Mouse (Mus musculus): ENCODE measurements around the gene Rbm15. TPM values are rescaled to one million over a fixed set of nuclear protein-coding genes. Genes with fewer than 3 reads are reported as not detected.

The Rbm15 gene
- polyA plus RNA-seq, 1 experiment = 8.5 TPM

DNA sequence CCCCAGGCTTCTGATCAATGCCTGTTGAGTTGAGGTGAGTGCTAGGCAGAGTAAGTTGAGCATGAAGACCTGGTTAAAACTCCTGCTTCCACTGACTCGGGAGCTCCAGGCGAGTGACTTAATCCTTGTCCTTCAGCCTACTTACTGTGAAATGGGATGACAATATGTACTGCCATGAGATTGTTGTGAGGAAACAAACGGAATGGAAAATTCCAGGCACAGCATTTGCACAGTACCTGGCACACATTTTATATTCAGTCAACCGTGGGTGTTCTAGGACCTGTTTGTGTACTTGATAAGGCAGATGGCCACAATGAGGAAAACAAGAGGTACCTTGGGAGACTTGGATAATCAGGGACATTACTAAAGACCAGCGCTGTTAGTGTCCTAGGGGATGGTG, 29.9 kb upstream of the Rbm15 start:
- H3K27ac ChIP-seq (ENCODE audit: control insufficient read depth, insufficient read depth, low read depth, low read length) = no peak overlapping the region
- H3K27me3 ChIP-seq (ENCODE audit: control insufficient read depth, insufficient read depth, low read length) = no peaks in the 10 kb centered on the region
- no peak for TF ChIP-seq POLR2A (IDR thresholded peaks at IDR 0.05; ENCODE audit: control insufficient read depth, low read depth, low read length)
- no peak overlapping the region for H3K4me3 ChIP-seq (ENCODE audit: control insufficient read depth, low read depth, low read length)
- no peaks in the 10 kb centered on the region for H3K4me1 ChIP-seq (ENCODE audit: control insufficient read depth, insufficient read depth, low read length)
- H3K36me3 ChIP-seq (ENCODE audit: control insufficient read depth, insufficient read depth, low read length) = no peaks in the 10 kb centered on the region

DNA sequence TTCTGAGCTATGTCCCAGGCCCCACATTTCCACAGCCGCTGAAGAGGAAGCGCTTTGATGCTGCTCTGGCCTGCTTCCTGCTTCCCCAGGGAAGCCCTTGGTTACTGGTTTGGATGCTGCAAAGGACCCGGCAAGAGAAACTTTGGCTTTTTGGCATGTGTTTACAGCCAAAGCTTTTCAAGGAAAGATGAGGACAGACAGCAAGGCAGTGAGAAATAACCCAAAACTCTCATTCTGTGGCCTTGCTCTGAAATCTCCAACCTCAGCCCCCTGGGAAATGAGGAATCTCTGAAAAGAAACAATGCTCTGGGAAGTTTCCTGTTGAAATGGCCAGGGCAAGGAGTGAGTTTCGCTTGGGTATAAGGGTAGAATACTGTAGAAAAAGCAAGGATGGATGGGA, 26.9 kb upstream of the Rbm15 start:
- Histone ChIP-seq H3K4me1 (ENCODE audit: control insufficient read depth, insufficient read depth, low read length) (peaks cover 6% of the 10 kb centered on the region), H3K27ac (ENCODE audit: control insufficient read depth, insufficient read depth, low read depth, low read length) (no peak overlapping the region), H3K36me3 (ENCODE audit: control insufficient read depth, insufficient read depth, low read length) (no peaks in the 10 kb centered on the region), H3K27me3 (ENCODE audit: control insufficient read depth, insufficient read depth, low read length) (no peaks in the 10 kb centered on the region), H3K4me3 (ENCODE audit: control insufficient read depth, low read depth, low read length) (no peak overlapping the region)
- no peak for TF ChIP-seq POLR2A (IDR thresholded peaks at IDR 0.05; ENCODE audit: control insufficient read depth, low read depth, low read length)
- TF ChIP-seq CTCF (IDR thresholded peaks at IDR 0.05; ENCODE audit: control insufficient read depth, insufficient read depth, insufficient replicate concordance, low read depth, low read length) = no peak

DNA sequence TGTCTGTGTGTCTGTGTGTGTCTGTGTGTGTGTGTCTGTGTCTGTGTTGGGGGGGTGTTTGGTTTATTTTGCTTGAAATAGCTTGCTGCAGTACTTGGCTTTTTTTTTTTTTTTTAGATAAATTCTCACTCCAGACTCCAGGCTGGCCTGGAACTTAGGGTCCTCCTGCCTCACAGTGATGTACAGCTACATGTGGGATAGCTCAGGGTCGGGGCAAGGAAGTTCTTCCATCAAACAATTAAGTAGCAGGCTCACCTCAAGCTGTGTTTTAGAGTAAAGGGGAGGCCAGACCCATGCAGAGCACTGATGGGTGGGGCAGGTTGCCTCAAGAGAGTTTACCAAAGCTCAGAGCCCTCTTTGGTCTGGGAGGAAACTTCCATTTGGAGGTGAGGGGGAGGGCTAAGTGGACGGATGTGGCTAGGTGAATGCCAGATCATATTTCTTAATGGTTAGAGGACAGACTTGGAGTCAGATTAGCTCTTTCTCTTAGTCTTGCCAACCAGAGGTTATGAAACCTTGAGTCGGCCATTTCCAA, 24.3 kb upstream of the Rbm15 start:
- Histone ChIP-seq H3K4me1 (ENCODE audit: control insufficient read depth, insufficient read depth, low read length) (peaks cover 6% of the 10 kb centered on the region), H3K36me3 (ENCODE audit: control insufficient read depth, insufficient read depth, low read length) (no peaks in the 10 kb centered on the region), H3K27me3 (ENCODE audit: control insufficient read depth, insufficient read depth, low read length) (no peaks in the 10 kb centered on the region), H3K27ac (ENCODE audit: control insufficient read depth, insufficient read depth, low read depth, low read length) (no peak overlapping the region), H3K4me3 (ENCODE audit: control insufficient read depth, low read depth, low read length) (no peak overlapping the region)
- no peak for TF ChIP-seq POLR2A (IDR thresholded peaks at IDR 0.05; ENCODE audit: control insufficient read depth, low read depth, low read length)
- TF ChIP-seq CTCF (IDR thresholded peaks at IDR 0.05; ENCODE audit: control insufficient read depth, insufficient read depth, insufficient replicate concordance, low read depth, low read length) = no peak

DNA sequence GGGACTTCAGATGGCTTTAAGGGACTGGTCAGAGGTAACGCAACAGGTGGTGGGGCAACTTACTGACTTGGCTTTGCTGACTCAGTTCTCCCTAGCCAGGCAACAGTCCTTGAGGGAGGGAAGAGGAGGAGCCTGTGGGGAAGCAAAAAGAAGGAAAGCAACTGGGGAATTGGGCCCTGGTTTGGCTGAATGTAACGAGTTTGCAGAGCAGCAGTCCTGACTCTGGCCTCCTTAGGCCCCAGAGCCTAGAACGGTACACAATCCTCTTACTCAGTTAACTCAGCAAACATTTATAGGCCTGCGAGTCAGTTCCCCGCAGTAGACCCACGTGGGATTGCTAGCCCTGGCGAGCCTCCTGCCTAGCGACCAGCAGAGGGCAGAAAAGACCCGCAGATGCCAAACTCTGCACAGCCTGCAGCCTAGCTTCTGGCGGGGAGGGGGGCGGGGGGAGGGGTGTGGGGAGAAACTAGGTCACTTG, 23.5 kb upstream of the Rbm15 start:
- Histone ChIP-seq H3K36me3 (ENCODE audit: control insufficient read depth, insufficient read depth, low read length) (no peaks in the 10 kb centered on the region), H3K27ac (ENCODE audit: control insufficient read depth, insufficient read depth, low read depth, low read length) (no peak overlapping the region), H3K4me1 (ENCODE audit: control insufficient read depth, insufficient read depth, low read length) (peaks cover 6% of the 10 kb centered on the region), H3K4me3 (ENCODE audit: control insufficient read depth, low read depth, low read length) (no peak overlapping the region), H3K27me3 (ENCODE audit: control insufficient read depth, insufficient read depth, low read length) (no peaks in the 10 kb centered on the region)
- TF ChIP-seq POLR2A (IDR thresholded peaks at IDR 0.05; ENCODE audit: control insufficient read depth, low read depth, low read length) = no peak
- TF ChIP-seq CTCF (IDR thresholded peaks at IDR 0.05; ENCODE audit: control insufficient read depth, insufficient read depth, insufficient replicate concordance, low read depth, low read length) = peak; percentile 50; the same call in 1 of the 2 replicates

DNA sequence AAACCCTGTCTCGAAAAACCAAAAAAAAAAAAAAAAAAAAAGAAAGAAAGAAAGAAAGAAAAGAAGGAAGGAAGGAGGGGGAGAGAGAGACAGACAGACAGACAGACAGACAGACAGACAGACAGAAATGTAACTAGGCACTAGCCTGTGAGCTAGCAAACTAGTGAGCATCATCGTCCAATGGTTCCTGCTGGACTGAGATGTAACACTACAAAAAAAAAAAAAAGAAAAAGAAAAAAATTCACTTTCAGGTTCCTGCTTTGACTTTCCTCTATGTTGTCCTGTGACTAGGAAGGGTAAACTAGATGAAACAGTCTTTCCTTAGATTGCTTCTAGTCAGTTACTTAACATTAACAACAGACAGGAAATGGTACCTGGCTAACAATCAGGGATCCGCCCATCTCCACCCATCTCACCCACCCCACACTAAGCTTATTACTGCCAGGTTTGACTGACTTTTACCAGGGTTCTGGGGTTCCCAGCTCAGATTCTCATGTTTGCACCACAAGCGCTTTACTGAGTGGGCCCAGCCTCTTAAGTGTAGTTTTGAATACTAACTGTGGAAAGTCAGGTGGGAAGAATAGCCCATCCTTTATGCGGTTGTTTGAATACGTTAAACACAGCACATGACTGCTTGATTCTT, 22.3 kb upstream of the Rbm15 start:
- Histone ChIP-seq H3K4me3 (ENCODE audit: control insufficient read depth, low read depth, low read length) (no peak overlapping the region), H3K27ac (ENCODE audit: control insufficient read depth, insufficient read depth, low read depth, low read length) (no peak overlapping the region), H3K27me3 (ENCODE audit: control insufficient read depth, insufficient read depth, low read length) (no peaks in the 10 kb centered on the region), H3K36me3 (ENCODE audit: control insufficient read depth, insufficient read depth, low read length) (no peaks in the 10 kb centered on the region), H3K4me1 (ENCODE audit: control insufficient read depth, insufficient read depth, low read length) (peaks cover 6% of the 10 kb centered on the region)
- TF ChIP-seq CTCF (IDR thresholded peaks at IDR 0.05; ENCODE audit: control insufficient read depth, insufficient read depth, insufficient replicate concordance, low read depth, low read length) (no peak), POLR2A (IDR thresholded peaks at IDR 0.05; ENCODE audit: control insufficient read depth, low read depth, low read length) (no peak)

DNA sequence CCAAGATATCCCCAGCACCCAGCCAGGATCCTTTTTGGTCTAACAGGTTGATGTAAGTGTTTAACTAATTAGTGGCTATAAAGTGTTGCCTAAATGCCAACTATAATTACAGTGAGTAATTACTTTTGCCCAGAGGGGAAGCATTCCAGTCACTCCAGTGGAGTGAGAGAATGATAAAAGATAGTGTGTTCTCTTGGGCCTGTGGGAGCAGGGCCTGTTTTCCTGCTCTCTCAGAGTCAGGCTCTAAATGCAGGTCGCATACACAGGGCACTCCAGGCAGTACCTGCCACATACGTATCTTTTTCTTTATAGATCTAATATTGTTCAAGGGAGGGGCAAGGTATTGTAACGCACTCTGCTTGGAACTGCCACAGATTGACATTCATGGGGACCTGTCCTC, 18.2 kb upstream of the Rbm15 start:
- TF ChIP-seq CTCF (IDR thresholded peaks at IDR 0.05; ENCODE audit: control insufficient read depth, insufficient read depth, insufficient replicate concordance, low read depth, low read length) (no peak), POLR2A (IDR thresholded peaks at IDR 0.05; ENCODE audit: control insufficient read depth, low read depth, low read length) (no peak)
- Histone ChIP-seq H3K4me1 (ENCODE audit: control insufficient read depth, insufficient read depth, low read length) (no peaks in the 10 kb centered on the region), H3K27ac (ENCODE audit: control insufficient read depth, insufficient read depth, low read depth, low read length) (no peak overlapping the region), H3K27me3 (ENCODE audit: control insufficient read depth, insufficient read depth, low read length) (no peaks in the 10 kb centered on the region), H3K4me3 (ENCODE audit: control insufficient read depth, low read depth, low read length) (no peak overlapping the region), H3K36me3 (ENCODE audit: control insufficient read depth, insufficient read depth, low read length) (no peaks in the 10 kb centered on the region)

DNA sequence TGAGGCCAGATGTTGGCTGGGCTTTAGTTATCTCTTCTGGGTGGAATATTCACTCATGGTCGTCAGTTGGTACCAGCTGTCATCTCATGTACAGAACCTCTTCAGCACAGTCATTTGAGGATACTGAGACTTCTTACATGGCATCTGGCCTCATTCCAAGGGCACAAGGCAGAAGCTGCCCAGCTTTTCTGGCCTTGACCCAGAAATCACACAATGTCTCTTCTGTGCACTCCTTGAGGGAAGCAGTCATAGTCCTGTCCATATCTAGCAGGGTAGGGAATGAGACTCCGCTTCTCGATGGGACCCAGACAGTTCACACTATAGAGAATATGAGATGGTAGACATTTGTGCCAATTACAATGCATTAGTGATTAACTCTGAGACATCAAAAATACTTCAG, 15.5 kb upstream of the Rbm15 start:
- no peaks in the 10 kb centered on the region for H3K4me1 ChIP-seq (ENCODE audit: control insufficient read depth, insufficient read depth, low read length)
- TF ChIP-seq CTCF (IDR thresholded peaks at IDR 0.05; ENCODE audit: control insufficient read depth, insufficient read depth, insufficient replicate concordance, low read depth, low read length) (no peak), POLR2A (IDR thresholded peaks at IDR 0.05; ENCODE audit: control insufficient read depth, low read depth, low read length) (no peak)
- no peak overlapping the region for H3K4me3 ChIP-seq (ENCODE audit: control insufficient read depth, low read depth, low read length)
- no peaks in the 10 kb centered on the region for H3K36me3 ChIP-seq (ENCODE audit: control insufficient read depth, insufficient read depth, low read length)
- 0 out of 2 replicates have a peak overlapping the region, but pooled peaks have one; percentile 13 for H3K27ac ChIP-seq (ENCODE audit: control insufficient read depth, insufficient read depth, low read depth, low read length)
- H3K27me3 ChIP-seq (ENCODE audit: control insufficient read depth, insufficient read depth, low read length) = no peaks in the 10 kb centered on the region
